Mouse (Mus musculus) brain, embryonic 14.5 days (tissue): ENCODE measurements around the gene Fbxw10.

Experiments used
- CTCF ChIP-seq: fragments of 200-500 bp; IDR thresholded peaks from 2 replicates; pipeline ENCODE4 v1.5.1; 2012; ENCODE audit warnings: inconsistent platforms, mild to moderate bottlenecking, moderate library complexity, borderline replicate concordance; ENCODE audit not compliant: insufficient read depth, insufficient read length; ENCODE audit errors: extremely low read depth
- POLR2A ChIP-seq: fragments of 200-500 bp; IDR thresholded peaks from 2 replicates; pipeline ENCODE4 v1.6.1; 2012; ENCODE audit warnings: mild to moderate bottlenecking, inconsistent platforms, borderline replicate concordance; ENCODE audit not compliant: poor library complexity, insufficient read depth, insufficient read length, severe bottlenecking; ENCODE audit errors: extremely low read depth

DNA sequence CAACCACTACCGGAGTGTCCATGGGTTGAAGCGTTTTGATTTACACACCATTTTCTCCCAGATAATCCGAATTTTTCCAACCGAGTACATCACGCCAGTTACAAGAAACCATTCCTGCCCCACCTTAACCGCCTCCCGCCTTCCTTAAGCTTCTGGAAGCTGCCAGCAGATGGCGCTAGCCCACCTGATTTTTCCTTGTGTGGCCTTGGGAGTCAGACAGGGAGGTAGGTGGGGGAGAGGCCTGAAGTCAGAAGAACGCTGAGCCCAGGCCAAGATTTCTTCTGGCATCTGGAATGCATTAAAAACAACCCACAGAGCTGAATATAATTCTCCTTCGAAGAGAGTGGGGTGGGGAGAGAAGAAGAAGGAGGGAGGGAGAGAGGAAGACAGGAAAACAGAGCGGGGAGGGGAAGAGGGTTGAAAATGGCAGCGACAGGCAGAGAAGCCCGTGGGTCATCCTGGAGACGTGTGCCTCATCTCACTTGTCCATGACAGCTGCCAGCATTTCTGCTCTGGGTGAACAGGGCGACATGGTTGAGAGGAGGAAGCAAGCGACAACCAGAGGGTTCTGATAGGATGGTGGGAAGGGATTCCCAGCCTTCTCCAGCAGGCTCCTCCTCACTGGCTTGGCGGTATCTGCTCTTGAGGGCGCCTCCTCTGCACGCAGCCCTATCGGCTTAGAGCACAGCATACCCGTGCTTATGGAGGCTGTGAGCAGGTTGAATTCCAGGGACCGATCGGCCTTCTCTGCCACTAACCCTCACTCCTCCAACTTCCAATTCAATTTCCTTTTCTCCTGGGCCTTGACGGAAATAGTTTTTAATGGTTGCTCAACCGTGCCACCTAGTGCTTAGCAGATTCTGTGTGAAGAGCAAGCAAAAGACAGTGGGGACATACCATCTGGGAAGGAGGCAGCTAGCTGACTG is 74.4 kb downstream of the Fbxw10 start:
- no peak for TF ChIP-seq POLR2A
- TF ChIP-seq CTCF, result peak; percentile 97
